Mouse (Mus musculus) heart, postnatal 0 days (tissue): ENCODE measurements around the gene Vwa3b. TPM values are rescaled to one million over a fixed set of nuclear protein-coding genes. Genes with fewer than 3 reads are reported as not detected.

Source experiments
- ATAC-seq: fragments of 200-750 bp; cut with Nextera tagmentation; 2 replicates; pipeline ENCODE4 v1.8.0; 2017; ENCODE audit warnings: low read depth, moderate number of reproducible peaks, moderate library complexity; ENCODE audit not compliant: insufficient read depth
- DNase-seq: peaks from one replicate; pipeline ENCODE4 v3.0.0-alpha.2; 2016; ENCODE audit warnings: low spot score
- H3K27ac ChIP-seq: fragments of 300-500 bp; sonication (generic); 2 replicates; pipeline ENCODE4 v1.5.1; 2014; ENCODE audit warnings: low read depth, mild to moderate bottlenecking
- H3K27me3 ChIP-seq: fragments of 300-500 bp; sonication (generic); 2 replicates; pipeline ENCODE4 v1.6.1; 2014; ENCODE audit warnings: low read length, mixed read lengths; ENCODE audit not compliant: control insufficient read depth, insufficient read depth
- H3K36me3 ChIP-seq: fragments of 300-500 bp; sonication (generic); replicated peaks from 2 replicates; pipeline ENCODE4 v1.6.1; 2014; ENCODE audit warnings: low read length, mixed read lengths; ENCODE audit not compliant: control insufficient read depth, insufficient read depth
- H3K4me1 ChIP-seq: fragments of 300-500 bp; sonication (generic); 2 replicates; pipeline ENCODE4 v1.6.1; 2014; ENCODE audit warnings: antibody characterized with exemption; ENCODE audit not compliant: control insufficient read depth, insufficient read depth
- H3K4me2 ChIP-seq: fragments of 300-500 bp; sonication (generic); 2 replicates; pipeline ENCODE4 v1.6.1; 2014; ENCODE audit warnings: low read depth, mild to moderate bottlenecking, low read length, moderate library complexity
- H3K4me3 ChIP-seq: fragments of 300-500 bp; sonication (generic); 2 replicates; pipeline ENCODE4 v1.5.1; 2014; ENCODE audit warnings: low read depth, low read length
- H3K9ac ChIP-seq: fragments of 300-500 bp; sonication (generic); replicated peaks from 2 replicates; pipeline ENCODE4 v1.6.1; 2014; ENCODE audit warnings: low read depth, low read length, mixed read lengths
- H3K9me3 ChIP-seq: fragments of 300-500 bp; sonication (generic); replicated peaks from 2 replicates; pipeline ENCODE4 v1.6.1; 2016; ENCODE audit warnings: low read length; ENCODE audit not compliant: control insufficient read depth
- CTCF ChIP-seq: IDR thresholded peaks from 2 replicates; pipeline ENCODE4 v1.5.1; 2016; ENCODE audit warnings: antibody characterized with exemption, control low read depth, low read depth
- EP300 ChIP-seq: IDR thresholded peaks from 2 replicates; pipeline ENCODE4 v1.6.1; 2016; ENCODE audit warnings: antibody characterized with exemption, low read depth
- WGBS: fragments of 180-500 bp; shearing (Covaris S2); extraction: QIAGEN DNeasy Blood & Tissue Kit; methylation state at CpG from one replicate; pipeline ENCODE4 v1.1.7; 2014; 5-methylcytosine and 5-hydroxymethylcytosine counted together
- polyA plus RNA-seq: library from polyadenylated mRNA; unstranded; fragments of >200 nt; fragmentation: Nextera tagmentation; extraction: Ambion mirVana; gene quantifications from 2 replicates; pipeline ENCODE4 v1.2.1, GENCODE M21; 2015
- total RNA-seq: library from RNA; depleted of rRNA; stranded (reverse); fragments of >200 nt; gene quantifications from 2 replicates; pipeline ENCODE4 v1.2.3, GENCODE M21; 2014; ENCODE audit warnings: low replicate concordance

Gene Vwa3b
- total and polyA plus RNA-seq, 2 experiments from 2014 or later = 0.26 TPM; not detected in 1

DNA sequence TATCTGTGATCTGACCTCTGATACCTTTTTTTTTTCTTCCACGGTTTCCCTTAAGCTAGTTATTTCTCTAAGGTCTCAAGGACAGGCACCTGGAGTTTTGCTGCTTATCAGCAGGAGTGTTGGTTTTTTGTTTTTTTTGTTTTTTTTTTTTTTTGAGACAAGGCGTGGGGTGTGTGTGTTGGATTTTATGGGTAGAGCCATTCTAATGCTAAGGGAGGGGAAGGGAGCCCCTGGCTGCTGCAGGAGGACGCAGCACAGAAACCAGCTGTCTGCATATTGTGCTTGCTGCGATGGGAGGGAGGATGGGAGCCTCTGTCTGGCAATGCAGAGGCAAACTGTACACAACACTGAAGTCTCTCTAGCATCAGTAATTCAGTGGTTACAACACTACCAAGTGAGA is 22.8 kb downstream of the Vwa3b start:
- WGBS = 50% methylated on average over 4 of the region's 4 CpGs
- no peaks in the 10 kb centered on the region; the same call in 1 of the 2 replicates for H3K9me3 ChIP-seq
- no peak overlapping the region for H3K4me2 ChIP-seq
- no peak overlapping the region for H3K9ac ChIP-seq
- TF ChIP-seq EP300 = no peak
- no peak for TF ChIP-seq CTCF
- H3K27ac ChIP-seq = no peak overlapping the region
- ATAC-seq (no peak), DNase-seq (no peak)
- no peaks in the 10 kb centered on the region for H3K36me3 ChIP-seq
- H3K4me1 ChIP-seq = no peaks in the 10 kb centered on the region
- no peak overlapping the region for H3K4me3 ChIP-seq
- no peaks in the 10 kb centered on the region for H3K27me3 ChIP-seq

DNA sequence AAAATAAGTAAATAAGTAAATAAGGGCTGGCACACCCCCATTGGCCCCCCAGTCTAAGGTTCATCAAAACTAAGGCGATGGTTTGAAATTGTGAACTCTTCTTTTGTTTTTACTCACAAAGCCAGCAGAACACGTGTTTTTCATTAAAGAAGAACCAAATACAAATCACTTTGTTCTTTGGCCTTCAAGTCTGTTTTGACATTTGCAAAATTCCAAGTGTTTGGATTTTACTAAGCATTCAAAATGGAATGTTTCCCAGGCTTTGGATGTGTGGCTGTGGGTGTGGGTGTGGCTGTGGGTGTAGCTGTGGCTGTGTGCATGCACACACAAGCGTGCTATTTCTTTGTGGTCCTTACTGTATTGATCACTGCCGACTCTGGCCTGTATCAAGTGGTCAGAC is 27.3 kb downstream of the Vwa3b start:
- no peaks in the 10 kb centered on the region for H3K9me3 ChIP-seq
- TF ChIP-seq EP300 (no peak), CTCF (no peak)
- no peak overlapping the region for H3K27ac ChIP-seq
- ATAC-seq (no peak), DNase-seq (no peak)
- no peak overlapping the region for H3K4me2 ChIP-seq
- H3K9ac ChIP-seq = no peak overlapping the region
- WGBS = 67% methylated on average over 4 of the region's 4 CpGs
- H3K36me3 ChIP-seq = no peaks in the 10 kb centered on the region
- no peaks in the 10 kb centered on the region for H3K27me3 ChIP-seq
- H3K4me1 ChIP-seq = no peaks in the 10 kb centered on the region
- no peak overlapping the region for H3K4me3 ChIP-seq

DNA sequence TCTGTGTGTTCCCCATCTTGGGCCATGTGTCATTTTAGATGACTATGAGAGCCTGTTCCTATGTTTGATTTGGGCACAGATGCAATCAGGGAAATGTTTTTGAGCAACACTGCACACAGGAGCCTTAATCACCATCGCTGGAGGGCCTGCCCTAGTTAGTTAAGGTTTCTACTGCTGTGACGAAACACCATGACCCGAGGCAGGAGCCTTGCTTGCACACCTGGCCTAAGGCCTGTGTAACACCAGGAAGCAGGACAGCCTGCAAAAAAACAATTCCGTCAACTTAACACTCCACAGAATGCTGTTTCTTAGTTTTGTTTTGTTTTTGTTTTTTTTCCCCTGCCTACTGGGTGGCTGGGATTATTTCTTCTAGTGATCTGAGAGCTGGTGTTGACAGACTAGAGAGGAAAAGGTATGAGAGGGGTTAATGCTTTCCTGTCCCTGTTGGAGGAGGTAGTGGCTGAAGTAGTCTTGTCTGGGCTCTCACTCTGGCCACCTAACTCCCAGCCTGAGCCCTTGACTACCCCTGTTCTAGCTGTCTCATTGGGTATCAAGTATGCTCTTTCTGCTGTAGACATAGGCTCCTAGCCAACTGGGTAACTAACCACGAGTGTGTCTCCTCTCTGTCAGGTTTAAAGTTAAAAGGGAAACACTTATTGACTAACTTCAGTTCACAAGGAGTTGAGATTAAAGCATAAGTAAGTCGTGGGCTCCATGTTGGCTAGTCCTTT is 30.6 kb downstream of the Vwa3b start:
- Histone ChIP-seq H3K27ac (no peak overlapping the region), H3K9ac (no peak overlapping the region), H3K27me3 (no peaks in the 10 kb centered on the region), H3K9me3 (no peaks in the 10 kb centered on the region), H3K4me3 (no peak overlapping the region), H3K36me3 (no peaks in the 10 kb centered on the region), H3K4me2 (no peak overlapping the region), H3K4me1 (no peaks in the 10 kb centered on the region)
- no peak for TF ChIP-seq CTCF
- TF ChIP-seq EP300 = no peak
- DNase-seq (no peak), ATAC-seq (no peak)
- WGBS = 72% methylated on average over 6 of the region's 6 CpGs

DNA sequence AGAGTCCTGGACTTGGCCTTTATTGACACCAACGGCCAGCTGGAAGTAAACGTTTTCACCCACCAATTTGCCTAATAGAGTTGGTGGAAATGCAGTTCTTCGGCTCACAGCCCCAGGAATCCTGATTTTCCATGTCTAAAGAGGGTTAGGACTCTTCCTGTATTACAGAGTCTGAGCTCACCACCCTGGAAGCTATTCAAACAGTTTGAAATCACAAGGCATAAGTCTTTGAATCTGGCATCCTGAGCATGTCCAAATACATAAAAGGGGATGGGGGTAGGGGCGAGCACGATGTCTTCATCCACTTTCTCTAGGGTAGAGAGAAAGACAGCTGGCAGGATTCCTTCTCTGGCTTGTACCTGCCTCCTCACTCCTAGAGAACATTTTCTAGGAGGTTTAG is 34.5 kb downstream of the Vwa3b start:
- Histone ChIP-seq H3K27ac (no peak overlapping the region), H3K36me3 (no peaks in the 10 kb centered on the region), H3K27me3 (no peaks in the 10 kb centered on the region), H3K4me1 (no peaks in the 10 kb centered on the region), H3K9ac (no peak overlapping the region), H3K4me2 (no peak overlapping the region), H3K4me3 (no peak overlapping the region), H3K9me3 (no peaks in the 10 kb centered on the region)
- WGBS = 82% methylated on average over 5 of the region's 5 CpGs
- ATAC-seq = no peak
- TF ChIP-seq EP300 (no peak), CTCF (no peak)
- DNase-seq = no peak

DNA sequence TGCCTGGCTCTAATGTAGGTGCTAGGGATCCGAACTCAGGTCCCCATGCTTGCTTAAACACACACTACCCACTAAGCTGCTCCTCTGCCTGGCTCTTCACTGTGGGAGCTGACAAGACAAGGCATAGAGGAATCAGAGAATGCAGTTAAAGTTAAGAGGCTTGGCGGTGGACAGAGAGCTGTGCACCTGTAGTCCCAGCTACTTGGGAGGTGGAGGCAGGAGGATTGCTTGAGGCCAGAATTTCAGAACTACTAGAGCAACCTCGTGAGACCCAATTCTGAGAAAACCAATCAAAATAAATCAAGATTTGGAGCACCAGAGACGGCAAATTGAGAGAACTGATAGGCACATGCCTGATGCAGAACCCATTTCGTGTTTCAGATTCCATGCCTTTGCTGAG is 36.7 kb downstream of the Vwa3b start:
- no peak overlapping the region for H3K9ac ChIP-seq
- no peak overlapping the region for H3K27ac ChIP-seq
- WGBS = 75% methylated on average over 5 of the region's 5 CpGs
- H3K4me3 ChIP-seq = no peak overlapping the region
- no peak for DNase-seq
- no peaks in the 10 kb centered on the region for H3K9me3 ChIP-seq
- no peak for ATAC-seq
- H3K27me3 ChIP-seq = no peaks in the 10 kb centered on the region
- no peaks in the 10 kb centered on the region for H3K4me1 ChIP-seq
- H3K4me2 ChIP-seq = no peak overlapping the region
- TF ChIP-seq EP300 (no peak), CTCF (no peak)
- no peaks in the 10 kb centered on the region for H3K36me3 ChIP-seq

DNA sequence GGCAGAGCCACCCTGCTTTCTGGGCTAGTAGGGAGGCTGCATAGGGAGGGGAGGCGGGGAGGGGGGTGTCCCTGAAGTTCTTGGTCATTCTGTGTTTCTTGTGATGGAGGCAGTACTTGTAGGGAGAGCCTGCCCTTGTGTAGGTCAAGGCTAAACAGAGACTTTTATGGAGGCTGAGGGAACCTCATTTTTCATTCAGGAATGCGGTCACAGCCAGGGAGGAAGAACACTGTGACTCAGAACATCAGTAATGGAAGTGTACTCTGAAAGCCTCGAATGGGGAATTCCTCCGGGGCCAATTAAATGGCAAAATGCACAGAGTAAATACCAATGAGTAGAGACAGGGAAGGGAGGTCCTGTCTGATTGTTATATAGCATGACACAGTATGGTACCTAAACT is 37.4 kb downstream of the Vwa3b start:
- no peaks in the 10 kb centered on the region for H3K4me1 ChIP-seq
- ATAC-seq = no peak
- no peak overlapping the region for H3K4me2 ChIP-seq
- no peak overlapping the region for H3K9ac ChIP-seq
- no peak for TF ChIP-seq EP300
- no peak for TF ChIP-seq CTCF
- no peaks in the 10 kb centered on the region for H3K9me3 ChIP-seq
- H3K27me3 ChIP-seq = no peaks in the 10 kb centered on the region
- 68% methylated on average over 4 of the region's 4 CpGs for WGBS
- no peak overlapping the region for H3K27ac ChIP-seq
- no peak for DNase-seq
- no peak overlapping the region for H3K4me3 ChIP-seq
- no peaks in the 10 kb centered on the region for H3K36me3 ChIP-seq
